Mouse (Mus musculus) G1E (cell line): ENCODE data around the gene Cog5. TPM values are rescaled to one million over a fixed set of nuclear protein-coding genes. Genes with fewer than 3 reads are reported as not detected.

ENCODE experiments used
- ATAC-seq: 2 replicates; pipeline ENCODE4 v1.8.0; 2016; ENCODE audit warnings: mild to moderate bottlenecking; ENCODE audit not compliant: insufficient number of reproducible peaks, poor library complexity, low FRiP score, severe bottlenecking; ENCODE audit errors: extremely low read depth
- DNase-seq: peaks from one replicate; pipeline ENCODE4 v3.0.0; 2012; ENCODE audit warnings: low spot score
- H3K27me3 ChIP-seq: 2 replicates; pipeline ENCODE4 v1.6.1; 2012; ENCODE audit warnings: mild to moderate bottlenecking, low read length, inconsistent platforms; ENCODE audit not compliant: insufficient read depth
- H3K36me3 ChIP-seq: replicated peaks from 2 replicates; pipeline ENCODE3; 2012; ENCODE audit warnings: mild to moderate bottlenecking, inconsistent platforms
- H3K4me1 ChIP-seq: 2 replicates; pipeline ENCODE4 v1.6.1; 2012; ENCODE audit warnings: low read depth, low read length, inconsistent platforms, mixed read lengths; ENCODE audit not compliant: insufficient read depth
- H3K4me3 ChIP-seq: 2 replicates; pipeline ENCODE4 v1.5.1; 2012; ENCODE audit warnings: low read depth, mild to moderate bottlenecking, inconsistent platforms, low read length, moderate library complexity, mixed read lengths
- H3K9me3 ChIP-seq: replicated peaks from 2 replicates; pipeline ENCODE4 v1.6.1; 2012; ENCODE audit warnings: inconsistent platforms
- CTCF ChIP-seq: IDR thresholded peaks from 2 replicates; pipeline ENCODE4 v1.5.1; 2012; ENCODE audit warnings: low read depth, low read length, inconsistent platforms, mixed read lengths
- GATA1 ChIP-seq: IDR thresholded peaks from 2 replicates; pipeline ENCODE4 v1.6.1; 2012; ENCODE audit warnings: borderline replicate concordance, low read length, inconsistent platforms, mixed read lengths
- GATA2 ChIP-seq: IDR thresholded peaks from 2 replicates; pipeline ENCODE4 v1.6.1; 2012; ENCODE audit warnings: low read depth, low read length, inconsistent platforms, borderline replicate concordance
- POLR2AphosphoS5 ChIP-seq: IDR thresholded peaks from 2 replicates; pipeline ENCODE4 v1.6.1; 2012; ENCODE audit warnings: low read depth, low read length, inconsistent platforms; ENCODE audit not compliant: insufficient replicate concordance
- TAL1 ChIP-seq: conservative IDR thresholded peaks from 2 replicates; pipeline ENCODE4 v1.6.1; 2012; ENCODE audit warnings: low read depth, low read length, inconsistent platforms, mixed read lengths
- polyA plus RNA-seq: library from polyadenylated mRNA; stranded (reverse); fragments of >175 nt; gene quantifications from 2 replicates; pipeline ENCODE4 v1.2.3, GENCODE M21; 2012
- total RNA-seq, 2 experiments: library from RNA; stranded (forward) in 1 of 2; stranded (reverse) in 1 of 2; fragments of 200-1000 nt in 1 of 2; fragments of >200 nt in 1 of 2; fragmentation: Nextera tagmentation in 1 of 2; gene quantifications; 2 replicates each; pipeline ENCODE4 v1.2.3; 2014 to 2017

Gene Cog5
- total and polyA plus RNA-seq, 3 experiments, result 4.7 to 142 (median 101) TPM

DNA sequence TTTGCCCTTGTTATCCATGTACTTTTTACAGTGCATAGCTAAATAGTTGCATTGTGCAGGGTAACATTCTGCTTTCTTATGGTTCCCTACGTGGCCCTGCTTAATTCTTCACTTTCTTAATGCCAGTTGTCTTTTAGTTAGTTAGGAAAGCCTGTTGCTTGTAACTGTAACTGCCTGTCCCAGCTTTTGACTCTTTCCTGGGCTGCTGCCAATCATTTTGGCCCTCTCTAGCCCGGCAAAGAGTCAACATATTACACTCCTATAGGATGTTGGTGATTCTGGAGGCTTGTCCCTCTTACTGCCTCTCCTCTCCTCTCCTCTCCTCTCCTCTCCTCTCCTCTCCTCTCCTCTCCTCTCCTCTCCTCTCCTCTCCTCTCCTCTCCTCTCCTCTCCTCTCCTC is 51.5 kb downstream of the Cog5 start:
- no peak for TF ChIP-seq CTCF
- no peak for TF ChIP-seq TAL1
- no peak for TF ChIP-seq GATA1
- no peak for TF ChIP-seq GATA2
- TF ChIP-seq POLR2AphosphoS5, result no peak
- ATAC-seq (no peak), DNase-seq (no peak)
- no peak overlapping the region for H3K4me3 ChIP-seq
- H3K36me3 ChIP-seq, result peaks cover 13% of the 10 kb centered on the region
- H3K4me1 ChIP-seq, result peaks cover 3% of the 10 kb centered on the region; the same call in 1 of the 2 replicates
- H3K27me3 ChIP-seq, result no peaks in the 10 kb centered on the region
- no peaks in the 10 kb centered on the region for H3K9me3 ChIP-seq

DNA sequence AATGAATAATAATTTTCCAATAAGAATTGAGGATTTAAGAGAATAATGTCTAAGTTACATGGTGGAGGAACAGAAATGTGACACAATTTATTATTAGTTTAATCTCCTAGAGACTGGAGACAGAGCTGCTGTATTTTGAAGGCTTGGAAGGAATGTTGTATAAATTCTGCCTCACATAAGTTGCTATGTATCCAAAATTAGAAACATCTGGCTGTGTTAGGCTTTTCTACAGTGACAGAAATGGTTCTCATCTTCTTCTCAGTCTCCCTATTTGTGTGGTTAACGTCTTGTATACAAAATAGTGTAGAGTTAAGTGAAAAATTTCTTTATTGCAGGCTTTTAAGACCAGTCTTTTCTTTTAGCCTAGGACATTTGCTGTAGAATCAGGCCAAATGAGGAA is 52.9 kb downstream of the Cog5 start:
- H3K27me3 ChIP-seq, result no peaks in the 10 kb centered on the region
- ATAC-seq (no peak), DNase-seq (no peak)
- no peak overlapping the region for H3K4me3 ChIP-seq
- no peak for TF ChIP-seq GATA1
- no peak for TF ChIP-seq GATA2
- no peak for TF ChIP-seq TAL1
- TF ChIP-seq CTCF, result no peak
- no peak for TF ChIP-seq POLR2AphosphoS5
- H3K36me3 ChIP-seq, result peaks cover 13% of the 10 kb centered on the region
- peaks cover 3% of the 10 kb centered on the region; the same call in 1 of the 2 replicates for H3K4me1 ChIP-seq
- H3K9me3 ChIP-seq, result no peaks in the 10 kb centered on the region

DNA sequence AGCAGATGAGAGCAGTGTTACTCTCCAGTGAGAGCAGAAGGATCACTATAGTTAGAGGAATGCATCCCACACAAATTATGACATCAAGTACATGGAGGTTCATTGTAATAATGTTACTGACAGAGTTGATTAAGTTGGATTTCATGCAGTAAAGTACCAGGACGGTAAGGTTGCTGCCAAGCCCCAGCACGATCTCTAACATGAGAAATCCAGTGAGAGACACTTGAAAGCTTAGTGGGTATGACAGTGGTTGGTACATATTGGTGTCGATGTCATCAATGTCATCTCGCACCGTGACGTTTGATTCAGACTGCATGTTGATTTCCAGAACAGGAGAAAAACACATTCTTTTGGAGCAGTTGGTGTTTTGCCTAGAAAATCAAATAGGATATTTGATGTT is 55.0 kb downstream of the Cog5 start:
- Histone ChIP-seq H3K27me3 (no peaks in the 10 kb centered on the region), H3K9me3 (no peaks in the 10 kb centered on the region), H3K36me3 (peaks cover 8% of the 10 kb centered on the region), H3K4me1 (peaks cover 3% of the 10 kb centered on the region; the same call in 1 of the 2 replicates), H3K4me3 (no peak overlapping the region)
- no peak for ATAC-seq
- no peak for TF ChIP-seq POLR2AphosphoS5
- TF ChIP-seq GATA1, result no peak
- no peak for TF ChIP-seq TAL1
- no peak for TF ChIP-seq GATA2
- TF ChIP-seq CTCF, result no peak
- DNase-seq, result no peak

DNA sequence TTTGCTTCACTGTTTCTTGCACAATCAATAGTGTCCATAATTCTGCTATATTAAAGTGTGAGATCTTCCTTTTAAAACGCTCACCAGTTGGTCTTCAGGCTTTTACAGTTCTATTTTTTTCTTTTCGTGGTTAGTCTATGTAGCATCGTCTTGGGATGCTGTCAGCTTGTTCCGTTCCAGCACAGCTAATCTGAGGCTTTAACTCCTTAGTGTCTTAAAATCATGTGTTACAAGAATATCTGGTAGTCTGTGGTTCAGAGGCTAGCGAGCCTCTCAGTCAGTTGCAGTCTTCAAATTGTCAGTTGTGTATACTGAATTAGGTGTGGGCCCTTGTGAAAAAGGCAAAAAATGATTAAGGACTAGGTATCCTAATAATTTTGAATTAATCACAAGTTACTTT is 57.6 kb downstream of the Cog5 start:
- no peak for DNase-seq
- H3K9me3 ChIP-seq, result no peaks in the 10 kb centered on the region
- no peak overlapping the region for H3K4me3 ChIP-seq
- peaks cover 3% of the 10 kb centered on the region; the same call in 1 of the 2 replicates for H3K4me1 ChIP-seq
- H3K36me3 ChIP-seq, result peaks cover 8% of the 10 kb centered on the region
- TF ChIP-seq POLR2AphosphoS5, result no peak
- no peak for TF ChIP-seq CTCF
- TF ChIP-seq TAL1, result no peak
- no peak for TF ChIP-seq GATA2
- TF ChIP-seq GATA1, result no peak
- no peak for ATAC-seq
- H3K27me3 ChIP-seq, result no peaks in the 10 kb centered on the region

DNA sequence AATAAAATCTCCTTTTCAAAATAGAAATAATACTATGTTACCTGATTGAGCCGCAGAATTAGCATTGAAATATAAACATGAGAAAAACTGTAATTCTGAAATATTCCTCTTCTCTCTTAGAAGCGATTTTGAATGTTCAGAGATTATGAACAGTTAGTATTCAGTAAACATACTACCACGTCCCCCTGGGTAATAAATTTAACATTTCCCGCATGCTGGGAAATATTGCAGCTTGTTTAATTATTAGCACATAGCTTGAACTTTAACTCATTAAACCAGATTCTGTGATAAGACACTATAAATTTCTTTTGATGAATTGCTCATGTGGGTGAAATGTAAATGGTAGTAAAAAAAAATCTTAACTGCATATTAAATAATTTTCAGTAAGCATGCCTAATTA is 58.1 kb downstream of the Cog5 start:
- peaks cover 3% of the 10 kb centered on the region; the same call in 1 of the 2 replicates for H3K4me1 ChIP-seq
- no peak for DNase-seq
- H3K9me3 ChIP-seq, result no peaks in the 10 kb centered on the region
- no peak for ATAC-seq
- no peaks in the 10 kb centered on the region for H3K27me3 ChIP-seq
- peaks cover 8% of the 10 kb centered on the region for H3K36me3 ChIP-seq
- TF ChIP-seq GATA2 (no peak), POLR2AphosphoS5 (no peak), TAL1 (no peak), GATA1 (no peak), CTCF (no peak)
- H3K4me3 ChIP-seq, result no peak overlapping the region

DNA sequence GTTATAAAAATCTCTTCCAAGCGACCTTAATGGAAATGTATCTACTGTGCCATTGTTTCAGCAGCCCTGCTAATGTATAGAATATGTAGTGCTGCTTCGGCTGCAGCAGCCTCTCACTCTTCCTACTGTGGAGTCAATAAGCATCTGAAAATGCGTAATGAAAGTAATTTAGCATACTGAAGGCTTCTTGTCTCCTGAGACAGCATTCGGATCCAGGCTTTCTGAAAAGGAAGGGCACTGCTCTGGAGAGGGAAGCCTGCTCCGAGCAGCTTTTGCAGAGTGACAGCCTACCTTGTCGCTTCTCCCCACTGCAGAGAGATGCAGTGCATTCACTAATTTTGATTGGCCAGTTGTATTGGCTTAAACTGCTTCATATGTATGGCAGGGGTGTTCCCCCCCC is 58.9 kb downstream of the Cog5 start, which contains the start of gene Gpr22:
Gene Gpr22 (minus strand): TSS at position 348 of the 400 bp plus-strand sequence.
- peaks cover 3% of the 10 kb centered on the region; the same call in 1 of the 2 replicates for H3K4me1 ChIP-seq
- no peak for ATAC-seq
- H3K4me3 ChIP-seq, result no peak within 1 kb of the TSS
- H3K27me3 ChIP-seq, result no peaks in the 10 kb centered on the region
- H3K36me3 ChIP-seq, result peaks cover 8% of the 10 kb centered on the region
- no peaks in the 10 kb centered on the region for H3K9me3 ChIP-seq
- DNase-seq, result no peak
- no peak for TF ChIP-seq CTCF
- TF ChIP-seq POLR2AphosphoS5, result no peak
- TF ChIP-seq GATA1, result no peak
- no peak for TF ChIP-seq TAL1
- no peak for TF ChIP-seq GATA2

DNA sequence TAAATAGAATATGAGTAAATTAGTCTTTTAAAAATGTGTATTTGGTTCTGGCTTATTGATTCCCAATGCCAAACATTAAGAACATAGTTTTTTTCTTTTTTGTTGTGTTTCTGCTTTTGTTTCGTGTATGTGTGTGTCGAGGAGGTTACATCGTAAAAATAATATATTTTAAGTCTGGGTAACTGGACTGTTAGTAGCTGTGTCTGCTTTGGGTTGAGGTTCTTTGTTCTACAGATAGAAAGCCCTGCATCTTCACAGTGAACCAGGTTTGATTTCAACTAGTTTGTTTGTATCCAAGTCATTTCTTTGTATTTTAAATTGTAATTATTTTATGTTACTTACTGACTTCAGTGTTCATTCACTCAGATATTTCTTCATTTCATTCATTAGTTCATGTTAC is 59.4 kb downstream of the Cog5 start:
- Histone ChIP-seq H3K9me3 (no peaks in the 10 kb centered on the region), H3K36me3 (peaks cover 8% of the 10 kb centered on the region), H3K27me3 (no peaks in the 10 kb centered on the region), H3K4me3 (no peak overlapping the region), H3K4me1 (peaks cover 3% of the 10 kb centered on the region; the same call in 1 of the 2 replicates)
- ATAC-seq, result no peak
- TF ChIP-seq CTCF (no peak), POLR2AphosphoS5 (no peak), TAL1 (no peak), GATA2 (no peak)
- no peak for DNase-seq
